Mouse (Mus musculus): ENCODE results near the gene Dusp7. TPM values are rescaled to one million over a fixed set of nuclear protein-coding genes. Genes with fewer than 3 reads are reported as not detected.

Dusp7 gene
- polyA plus RNA-seq, 1 experiment from 2014 or later: 28.7 TPM

DNA sequence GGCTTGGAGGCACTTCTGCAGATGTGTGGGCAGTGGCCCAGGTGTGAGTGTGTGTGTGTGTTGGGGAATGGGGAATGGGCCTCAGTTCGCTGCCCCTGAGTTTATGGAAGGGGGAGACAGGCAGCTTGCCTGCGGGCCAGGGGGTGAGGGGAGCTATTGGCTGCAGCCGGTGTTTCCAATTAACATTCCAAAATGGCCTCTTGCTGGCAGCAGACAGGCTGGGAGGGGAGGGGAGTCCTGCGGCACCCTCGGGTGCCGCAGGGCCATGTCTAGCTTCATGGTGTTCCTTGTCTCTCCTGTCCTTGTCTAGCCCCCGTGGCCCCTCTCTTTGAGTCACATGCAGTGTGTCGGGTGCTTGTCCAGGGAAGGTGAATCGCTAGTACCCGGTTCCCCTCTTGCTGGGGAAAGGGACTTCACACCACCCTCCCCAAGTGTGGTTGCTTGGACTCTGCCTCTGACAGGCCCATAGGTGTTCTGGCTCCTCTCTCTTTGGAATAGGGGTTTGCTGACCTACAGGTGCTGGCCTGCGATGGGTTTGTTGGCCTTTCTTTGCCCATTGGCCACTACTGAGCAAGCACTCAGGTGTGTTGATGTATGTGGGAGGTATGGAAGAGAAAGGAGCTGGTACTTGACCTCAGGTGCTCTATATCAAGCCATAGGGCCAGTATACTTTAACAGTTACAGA lies 1.5 kb downstream of the Dusp7 start:
- H3K27ac ChIP-seq (ENCODE audit: low read depth, low read length): no peak overlapping the region
- H3K9ac ChIP-seq (ENCODE audit: low read length): peak overlapping the region; percentile 87
- peak overlapping the region; percentile 83 for H3K4me2 ChIP-seq (ENCODE audit: low read depth)
- DNase-seq (ENCODE audit: low spot score): no peak
- H3K4me1 ChIP-seq (ENCODE audit: control insufficient read depth, insufficient read depth, low read length): peaks cover 31% of the 10 kb centered on the region
- H3K9me3 ChIP-seq (ENCODE audit: control insufficient read depth, low read length): no peaks in the 10 kb centered on the region
- H3K36me3 ChIP-seq (ENCODE audit: control insufficient read depth, insufficient read depth, low read length): peaks cover 10% of the 10 kb centered on the region
- no peaks in the 10 kb centered on the region for H3K27me3 ChIP-seq (ENCODE audit: control insufficient read depth, insufficient read depth, low read length)
- peak overlapping the region; percentile 89 for H3K4me3 ChIP-seq (ENCODE audit: low read depth, low read length)
- WGBS: 7% methylated on average over 11 of the region's 11 CpGs
- no peak for ATAC-seq (ENCODE audit: insufficient read depth, low FRiP score, low TSS enrichment)

DNA sequence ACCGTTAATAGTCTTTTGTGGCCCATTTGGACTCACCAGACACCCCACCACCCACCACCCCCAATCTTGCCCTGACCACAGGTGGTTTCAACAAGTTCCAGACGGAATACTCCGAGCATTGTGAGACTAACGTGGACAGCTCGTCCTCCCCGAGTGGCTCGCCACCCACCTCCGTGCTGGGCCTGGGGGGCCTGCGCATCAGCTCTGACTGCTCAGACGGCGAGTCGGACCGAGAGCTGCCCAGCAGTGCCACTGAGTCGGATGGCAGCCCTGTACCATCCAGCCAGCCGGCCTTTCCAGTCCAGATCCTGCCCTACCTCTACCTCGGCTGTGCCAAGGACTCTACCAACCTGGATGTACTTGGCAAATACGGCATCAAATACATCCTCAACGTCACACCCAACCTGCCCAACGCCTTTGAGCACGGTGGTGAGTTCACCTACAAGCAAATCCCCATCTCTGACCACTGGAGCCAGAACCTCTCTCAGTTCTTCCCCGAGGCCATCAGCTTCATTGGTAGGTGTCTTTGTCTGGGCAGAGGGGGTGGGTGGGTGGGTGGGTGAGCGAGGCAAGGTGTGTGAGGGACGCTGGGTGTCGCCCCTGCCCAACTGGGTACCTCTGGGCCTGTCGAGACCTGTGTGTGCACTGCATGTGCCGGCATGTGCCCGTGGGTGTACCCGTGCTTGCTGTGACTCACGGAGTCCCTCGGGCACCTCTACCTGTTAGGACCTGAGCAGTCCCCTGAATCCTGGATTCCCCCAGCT lies 2.4 kb downstream of the Dusp7 start:
- Histone ChIP-seq H3K27me3 (ENCODE audit: control insufficient read depth, insufficient read depth, low read length) (no peaks in the 10 kb centered on the region), H3K27ac (ENCODE audit: low read depth, low read length) (no peak overlapping the region), H3K4me3 (ENCODE audit: low read depth, low read length) (peak overlapping the region; percentile 89), H3K4me2 (ENCODE audit: low read depth) (peak overlapping the region; percentile 83), H3K4me1 (ENCODE audit: control insufficient read depth, insufficient read depth, low read length) (peaks cover 31% of the 10 kb centered on the region), H3K9me3 (ENCODE audit: control insufficient read depth, low read length) (no peaks in the 10 kb centered on the region), H3K36me3 (ENCODE audit: control insufficient read depth, insufficient read depth, low read length) (peaks cover 10% of the 10 kb centered on the region), H3K9ac (ENCODE audit: low read length) (no peak overlapping the region)
- DNase-seq (ENCODE audit: low spot score) (no peak), ATAC-seq (ENCODE audit: insufficient read depth, low FRiP score, low TSS enrichment) (no peak)
- 86% methylated on average over 30 of the region's 30 CpGs for WGBS

DNA sequence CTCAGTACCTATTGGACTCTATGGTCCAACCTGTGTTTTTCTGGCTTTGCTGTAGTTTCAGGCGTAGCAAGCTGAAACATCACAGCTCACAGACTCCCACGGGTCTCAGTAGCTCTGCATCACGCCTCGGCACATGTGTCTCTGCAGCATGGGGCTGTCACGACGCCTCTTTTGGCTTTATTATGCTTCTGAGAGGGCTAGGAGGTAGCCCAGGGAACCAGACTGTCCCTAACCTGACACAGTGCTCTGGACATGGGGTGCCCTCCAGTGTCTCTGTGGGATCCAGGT lies 2.9 kb downstream of the Dusp7 start:
- no peaks in the 10 kb centered on the region for H3K9me3 ChIP-seq (ENCODE audit: control insufficient read depth, low read length)
- H3K4me3 ChIP-seq (ENCODE audit: low read depth, low read length): no peak overlapping the region; the same call in 1 of the 2 replicates
- H3K4me1 ChIP-seq (ENCODE audit: control insufficient read depth, insufficient read depth, low read length): peaks cover 31% of the 10 kb centered on the region
- H3K36me3 ChIP-seq (ENCODE audit: control insufficient read depth, insufficient read depth, low read length): peaks cover 10% of the 10 kb centered on the region
- DNase-seq (ENCODE audit: low spot score) (no peak), ATAC-seq (ENCODE audit: insufficient read depth, low FRiP score, low TSS enrichment) (no peak)
- 64% methylated on average over 6 of the region's 6 CpGs for WGBS
- H3K4me2 ChIP-seq (ENCODE audit: low read depth): peak overlapping the region; percentile 32
- peak overlapping the region; percentile 32 for H3K9ac ChIP-seq (ENCODE audit: low read length)
- H3K27ac ChIP-seq (ENCODE audit: low read depth, low read length): no peak overlapping the region
- H3K27me3 ChIP-seq (ENCODE audit: control insufficient read depth, insufficient read depth, low read length): no peaks in the 10 kb centered on the region

DNA sequence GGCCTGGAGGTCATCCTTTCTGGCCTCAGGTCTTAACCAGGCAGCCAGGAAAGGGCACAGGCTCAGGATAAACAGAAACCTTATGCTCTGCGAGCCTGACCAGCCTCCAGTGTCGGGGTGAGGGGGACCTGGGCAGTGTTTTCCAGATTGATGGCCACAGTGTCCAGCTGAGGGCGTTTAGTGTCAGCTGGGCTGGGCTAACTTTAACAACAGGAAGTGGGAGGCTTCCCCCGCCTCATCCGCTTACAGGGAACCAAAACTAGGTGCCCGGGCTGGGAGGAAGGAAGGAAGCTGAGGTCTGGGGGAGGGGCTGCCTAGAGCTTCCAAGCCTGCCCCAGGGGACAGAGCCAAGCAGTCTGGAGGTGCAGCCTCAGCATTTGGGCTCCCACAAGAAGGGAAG lies 3.3 kb downstream of the Dusp7 start:
- DNase-seq (ENCODE audit: low spot score): peak; percentile 24
- H3K27me3 ChIP-seq (ENCODE audit: control insufficient read depth, insufficient read depth, low read length): no peaks in the 10 kb centered on the region
- H3K36me3 ChIP-seq (ENCODE audit: control insufficient read depth, insufficient read depth, low read length): peaks cover 10% of the 10 kb centered on the region
- H3K4me2 ChIP-seq (ENCODE audit: low read depth): peak overlapping the region; percentile 32
- H3K4me3 ChIP-seq (ENCODE audit: low read depth, low read length): no peak overlapping the region
- no peak for ATAC-seq (ENCODE audit: insufficient read depth, low FRiP score, low TSS enrichment)
- 15% methylated on average over 6 of the region's 6 CpGs for WGBS
- peaks cover 31% of the 10 kb centered on the region for H3K4me1 ChIP-seq (ENCODE audit: control insufficient read depth, insufficient read depth, low read length)
- H3K9me3 ChIP-seq (ENCODE audit: control insufficient read depth, low read length): no peaks in the 10 kb centered on the region
- H3K27ac ChIP-seq (ENCODE audit: low read depth, low read length): no peak overlapping the region
- H3K9ac ChIP-seq (ENCODE audit: low read length): peak overlapping the region; percentile 32

DNA sequence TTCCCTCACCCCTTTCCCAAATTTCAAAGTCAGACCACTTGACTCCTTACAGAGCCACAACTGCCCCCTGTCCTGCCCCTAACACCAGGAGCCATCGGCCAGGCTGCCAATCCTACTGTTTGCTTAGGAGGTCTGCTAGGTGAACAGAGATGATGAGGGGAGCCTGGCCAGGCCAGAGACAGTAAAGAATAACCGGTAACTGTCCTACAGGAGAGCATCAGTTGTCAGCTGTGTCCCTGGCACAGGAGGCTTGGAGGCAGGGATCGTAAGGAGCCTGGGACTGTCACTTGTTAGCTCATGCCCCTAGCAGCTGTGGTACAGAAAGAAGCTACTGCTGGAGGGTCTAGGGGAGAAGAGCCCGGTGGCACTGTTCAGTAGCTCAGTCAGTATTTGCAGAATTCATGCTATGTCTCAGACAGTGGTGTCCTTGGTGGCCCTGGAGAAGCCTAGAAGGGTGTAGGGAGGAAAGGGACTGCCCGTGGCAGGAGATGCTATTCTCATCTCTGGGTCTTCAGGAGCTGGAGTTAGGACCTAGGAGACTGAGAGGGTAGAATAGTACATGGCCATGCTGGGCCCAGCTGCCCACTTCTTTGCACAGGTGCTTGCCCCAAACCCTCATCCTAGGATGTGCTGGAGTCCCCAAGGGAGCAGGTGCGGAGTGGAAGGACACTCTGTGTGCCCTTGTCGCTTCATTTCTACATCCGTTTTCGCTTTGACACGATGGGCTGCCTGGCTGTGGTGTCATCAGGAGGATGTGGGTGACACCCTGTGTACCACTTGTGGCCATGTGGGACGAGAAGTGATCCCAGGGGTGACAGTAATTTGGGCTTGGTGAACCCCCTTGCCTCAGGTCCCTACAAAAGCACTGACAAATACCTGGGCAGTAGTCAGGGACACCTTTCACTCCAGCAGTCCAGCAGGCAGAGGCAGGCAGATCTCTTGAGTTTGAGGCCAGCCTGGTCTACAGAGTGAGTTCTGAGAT lies 4.3 kb downstream of the Dusp7 start:
- ATAC-seq (ENCODE audit: insufficient read depth, low FRiP score, low TSS enrichment): no peak
- no peak for DNase-seq (ENCODE audit: low spot score)
- no peak overlapping the region for H3K9ac ChIP-seq (ENCODE audit: low read length)
- no peak overlapping the region for H3K4me3 ChIP-seq (ENCODE audit: low read depth, low read length)
- peak overlapping the region; percentile 17; the same call in 1 of the 2 replicates for H3K4me2 ChIP-seq (ENCODE audit: low read depth)
- peaks cover 27% of the 10 kb centered on the region for H3K4me1 ChIP-seq (ENCODE audit: control insufficient read depth, insufficient read depth, low read length)
- peaks cover 12% of the 10 kb centered on the region for H3K36me3 ChIP-seq (ENCODE audit: control insufficient read depth, insufficient read depth, low read length)
- 93% methylated on average over 11 of the region's 11 CpGs for WGBS
- H3K27ac ChIP-seq (ENCODE audit: low read depth, low read length): no peak overlapping the region
- H3K9me3 ChIP-seq (ENCODE audit: control insufficient read depth, low read length): no peaks in the 10 kb centered on the region
- H3K27me3 ChIP-seq (ENCODE audit: control insufficient read depth, insufficient read depth, low read length): no peaks in the 10 kb centered on the region

DNA sequence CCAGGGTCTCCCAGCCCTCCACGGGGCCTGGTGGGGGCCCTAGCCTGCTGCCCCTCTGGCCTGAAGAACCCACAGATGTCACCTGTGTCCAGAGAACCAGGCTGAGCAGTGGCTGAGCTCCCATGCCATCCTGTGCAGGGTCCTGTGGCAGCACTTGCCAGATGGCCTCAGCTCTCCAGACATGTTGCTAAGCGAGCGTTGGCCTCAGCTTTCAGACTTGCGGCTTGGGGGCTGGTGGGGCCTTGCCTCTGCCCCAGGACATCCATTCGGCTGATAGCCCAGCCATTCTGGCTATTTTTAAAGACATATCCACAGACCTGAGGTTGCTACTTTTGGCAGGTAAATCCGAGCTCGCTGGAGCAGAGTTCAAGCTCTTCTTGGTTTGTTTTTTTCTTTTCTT lies 5.5 kb downstream of the Dusp7 start:
- H3K36me3 ChIP-seq (ENCODE audit: control insufficient read depth, insufficient read depth, low read length): peaks cover 12% of the 10 kb centered on the region
- ATAC-seq (ENCODE audit: insufficient read depth, low FRiP score, low TSS enrichment): no peak

DNA sequence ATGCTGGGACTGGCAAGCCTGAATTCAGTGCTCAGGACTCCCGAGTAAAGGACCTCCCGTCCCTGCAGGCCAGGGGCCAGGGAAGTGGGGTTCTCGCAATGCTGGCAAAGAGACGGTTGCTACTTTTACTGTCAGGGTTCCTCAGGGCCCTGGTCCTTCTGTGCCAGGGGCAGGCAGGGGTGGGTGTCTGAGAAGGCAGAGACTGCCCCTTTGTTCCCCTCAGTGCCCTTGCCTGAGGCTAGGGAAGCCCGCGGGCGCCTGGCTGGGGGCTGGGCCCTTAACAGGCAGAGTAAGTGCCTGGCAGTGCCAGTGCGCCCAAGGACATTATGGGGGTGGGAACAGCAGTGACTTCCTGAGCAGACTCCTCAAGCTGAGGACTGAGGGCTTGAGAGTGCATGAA lies 8.8 kb downstream of the Dusp7 start:
- WGBS: 93% methylated on average over 8 of the region's 8 CpGs
- Histone ChIP-seq H3K36me3 (ENCODE audit: control insufficient read depth, insufficient read depth, low read length) (peaks cover 10% of the 10 kb centered on the region), H3K27ac (ENCODE audit: low read depth, low read length) (no peak overlapping the region), H3K4me1 (ENCODE audit: control insufficient read depth, insufficient read depth, low read length) (peaks cover 4% of the 10 kb centered on the region; the same call in 1 of the 2 replicates), H3K9ac (ENCODE audit: low read length) (no peak overlapping the region), H3K27me3 (ENCODE audit: control insufficient read depth, insufficient read depth, low read length) (no peaks in the 10 kb centered on the region), H3K4me3 (ENCODE audit: low read depth, low read length) (no peak overlapping the region), H3K4me2 (ENCODE audit: low read depth) (no peak overlapping the region), H3K9me3 (ENCODE audit: control insufficient read depth, low read length) (no peaks in the 10 kb centered on the region)
- DNase-seq (ENCODE audit: low spot score) (no peak), ATAC-seq (ENCODE audit: insufficient read depth, low FRiP score, low TSS enrichment) (no peak)

More for the DNA sequence above, 5.5 kb downstream of the Dusp7 start:
- H3K4me3 ChIP-seq (ENCODE audit: low read depth, low read length): no peak overlapping the region
- H3K9ac ChIP-seq (ENCODE audit: low read length): no peak overlapping the region
- H3K4me1 ChIP-seq (ENCODE audit: control insufficient read depth, insufficient read depth, low read length): peaks cover 27% of the 10 kb centered on the region
- no peaks in the 10 kb centered on the region for H3K9me3 ChIP-seq (ENCODE audit: control insufficient read depth, low read length)
- 88% methylated on average over 7 of the region's 7 CpGs for WGBS
- H3K4me2 ChIP-seq (ENCODE audit: low read depth): no peak overlapping the region
- no peak for DNase-seq (ENCODE audit: low spot score)
- H3K27ac ChIP-seq (ENCODE audit: low read depth, low read length): no peak overlapping the region
- H3K27me3 ChIP-seq (ENCODE audit: control insufficient read depth, insufficient read depth, low read length): no peaks in the 10 kb centered on the region

DNA sequence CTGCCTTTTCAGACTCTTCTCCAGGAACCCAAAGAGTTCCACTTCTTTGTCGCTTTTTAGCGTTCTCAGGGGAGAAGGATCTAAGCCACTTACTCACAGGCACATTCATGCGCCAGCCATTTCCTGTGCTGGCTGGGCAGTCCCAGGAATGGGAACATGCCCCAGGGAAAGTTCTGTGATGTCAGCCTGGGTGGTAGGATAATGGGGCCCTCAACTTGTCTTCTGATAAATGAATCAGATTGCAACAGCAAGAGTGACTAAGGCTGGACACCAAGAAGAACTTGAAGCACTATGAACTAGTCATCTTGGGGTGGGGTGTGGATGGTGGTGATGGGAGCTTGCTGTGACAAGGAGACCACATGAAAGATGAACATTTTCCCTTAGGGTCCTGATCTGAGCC lies 9.6 kb downstream of the Dusp7 start:
- no peak overlapping the region for H3K4me3 ChIP-seq (ENCODE audit: low read depth, low read length)
- ATAC-seq (ENCODE audit: insufficient read depth, low FRiP score, low TSS enrichment) (no peak), DNase-seq (ENCODE audit: low spot score) (no peak)
- no peak overlapping the region for H3K9ac ChIP-seq (ENCODE audit: low read length)
- 80% methylated on average over 3 of the region's 3 CpGs for WGBS
- no peak overlapping the region for H3K27ac ChIP-seq (ENCODE audit: low read depth, low read length)
- H3K27me3 ChIP-seq (ENCODE audit: control insufficient read depth, insufficient read depth, low read length): no peaks in the 10 kb centered on the region
- H3K36me3 ChIP-seq (ENCODE audit: control insufficient read depth, insufficient read depth, low read length): peaks cover 7% of the 10 kb centered on the region; the same call in 1 of the 2 replicates
- H3K4me2 ChIP-seq (ENCODE audit: low read depth): no peak overlapping the region
- no peaks in the 10 kb centered on the region for H3K4me1 ChIP-seq (ENCODE audit: control insufficient read depth, insufficient read depth, low read length)
- H3K9me3 ChIP-seq (ENCODE audit: control insufficient read depth, low read length): no peaks in the 10 kb centered on the region

All from neural tube, embryonic 11.5 days (tissue).